27 mouse cellular contexts compared by ENCODE assay signal in the genomic region with DNA sequence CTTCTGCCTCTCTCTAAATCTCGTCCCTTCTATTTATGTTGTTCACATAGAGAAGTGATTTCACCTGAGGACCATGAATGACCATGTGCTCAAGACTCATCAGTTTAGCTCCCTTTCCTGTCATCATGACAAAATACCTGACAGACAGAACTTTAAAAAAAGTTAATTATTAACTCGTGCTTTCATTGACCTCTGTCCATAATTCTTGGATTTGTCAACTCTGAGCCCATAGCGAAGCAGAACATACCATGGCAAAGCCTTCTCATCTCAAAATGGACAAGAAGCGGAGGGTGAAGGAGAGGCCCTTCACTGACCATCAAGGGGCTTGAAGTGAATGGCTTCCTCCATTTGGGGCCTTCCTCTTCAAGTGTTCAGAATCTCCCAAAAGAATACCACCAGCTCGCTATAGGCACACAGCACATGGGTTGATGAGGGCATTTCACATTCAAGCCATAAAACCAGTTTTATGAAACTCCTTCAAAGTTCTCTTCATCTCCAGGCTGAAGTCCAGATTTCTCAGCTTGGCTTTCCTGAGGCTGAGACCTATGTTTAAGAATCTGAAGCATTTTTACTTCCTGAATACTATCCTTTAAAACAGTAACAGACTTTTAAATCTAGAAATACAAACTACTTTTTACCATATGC.
"Had no signal": no experiment of that assay in that cellular context is flagged by ENCODE, and none has a peak within 500 bp of the region (broad histone marks: within the 10 kb centered on the region; RNA-seq: fewer than 3 reads in every experiment).

No protein-coding gene starts in this region.

- H3K9ac ChIP-seq: heart, embryonic 12.5 days; hindbrain, embryonic 12.5 days; hindbrain, embryonic 14.5 days; kidney, embryonic 15.5 days; limb, embryonic 13.5 days; limb, embryonic 15.5 days; liver, embryonic 14.5 days had no signal

- ATAC-seq: forebrain, embryonic 16.5 days; hindbrain, embryonic 16.5 days; inflammation-experienced regulatory T-cells, adult 6 months had no signal

- H3K27ac ChIP-seq: gastrocnemius, adult 2 months; heart, embryonic 10.5 days; hindbrain, embryonic 10.5 days; hindbrain, embryonic 12.5 days; hindbrain, embryonic 14.5 days; kidney, embryonic 15.5 days; kidney, postnatal 0 days; limb, embryonic 13.5 days; limb, embryonic 15.5 days; liver, embryonic 14.5 days had no signal

- DNase-seq: gastrocnemius, adult 2 months; gastrocnemius, postnatal 10 days; gastrocnemius, postnatal 25 days; heart, adult 18-20 months; heart, postnatal 10 days; heart, postnatal 4 days; kidney, adult 11 months; kidney, adult 2 months; kidney, adult 9 months; kidney, postnatal 14 days; kidney, postnatal 4 days; layer of hippocampus, adult 9-11 months; layer of hippocampus, postnatal 36 days; left cerebral cortex, postnatal 4 days had no signal

- H3K4me1 ChIP-seq: heart, embryonic 10.5 days; heart, embryonic 12.5 days; hindbrain, embryonic 10.5 days; hindbrain, embryonic 12.5 days; kidney, embryonic 15.5 days; limb, embryonic 13.5 days; limb, embryonic 15.5 days had no signal

- H3K36me3 ChIP-seq: heart, embryonic 10.5 days; heart, embryonic 12.5 days; hindbrain, embryonic 10.5 days; hindbrain, embryonic 12.5 days; kidney, embryonic 15.5 days; limb, embryonic 13.5 days; limb, embryonic 15.5 days had no signal

- H3K27me3 ChIP-seq: heart, embryonic 12.5 days; hindbrain, embryonic 12.5 days; kidney, embryonic 15.5 days; limb, embryonic 13.5 days; limb, embryonic 15.5 days had no signal

- H3K4me3 ChIP-seq: gastrocnemius, adult 2 months; heart, embryonic 10.5 days; heart, embryonic 12.5 days; hindbrain, embryonic 10.5 days; hindbrain, embryonic 12.5 days; kidney, embryonic 15.5 days; limb, embryonic 13.5 days; limb, embryonic 15.5 days had no signal

- H3K9me3 ChIP-seq: heart, embryonic 10.5 days; heart, embryonic 12.5 days; hindbrain, embryonic 10.5 days; hindbrain, embryonic 12.5 days; kidney, embryonic 15.5 days; limb, embryonic 13.5 days; limb, embryonic 15.5 days had no signal

- H3K4me2 ChIP-seq: heart, embryonic 12.5 days; hindbrain, embryonic 12.5 days; hindbrain, embryonic 14.5 days; kidney, embryonic 15.5 days; limb, embryonic 13.5 days; limb, embryonic 15.5 days had no signal
